Mouse (Mus musculus): ENCODE data around the gene Bik.

Bik gene

GRCm38 (mm10) chr15:83583419-83584156 is 56.9 kb downstream of the Bik start:
- DNase-seq (ENCODE audit: low read depth): peak; percentile 67

GRCm38 (mm10) chr15:83584741-83585220 is 58.1 kb downstream of the Bik start:
- DNase-seq (ENCODE audit: low read depth): no peak

- no peak for DNase-seq (ENCODE audit: low read depth)
These were observed 64.2 kb downstream of the Bik start for GRCm38 (mm10) chr15:83590841-83591240.

- no peak for DNase-seq (ENCODE audit: low read depth)
These were observed 65.1 kb downstream of the Bik start for GRCm38 (mm10) chr15:83591758-83592157.

- DNase-seq (ENCODE audit: low read depth): no peak
These were observed 65.9 kb downstream of the Bik start for GRCm38 (mm10) chr15:83592260-83593188.

GRCm38 (mm10) chr15:83593189-83593585 is 66.5 kb downstream of the Bik start:
- no peak for DNase-seq (ENCODE audit: low read depth)

- peak; percentile 71 for DNase-seq (ENCODE audit: low read depth)
These were observed 67.2 kb downstream of the Bik start for GRCm38 (mm10) chr15:83593702-83594512.
